Mouse (Mus musculus): ENCODE data around the gene Thbs4.

The Thbs4 gene

DNA sequence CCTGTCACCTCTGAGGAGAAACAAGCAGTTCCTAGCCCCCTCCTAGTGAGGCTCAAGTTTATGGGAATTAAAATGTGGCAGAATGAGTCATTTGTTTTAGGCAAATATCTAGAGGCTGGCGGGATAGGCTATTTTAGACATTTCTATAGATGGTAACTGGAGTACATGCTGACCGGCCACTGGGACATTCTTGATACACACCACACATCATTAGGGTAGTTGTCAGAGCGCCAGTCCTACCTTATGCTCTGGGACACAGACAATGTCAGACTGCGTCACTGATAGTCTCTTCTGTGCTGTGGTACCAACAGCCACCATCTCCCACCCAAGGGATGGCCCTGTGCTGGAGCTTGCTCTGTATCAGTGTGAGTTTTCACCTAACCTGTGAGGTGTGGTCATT is 35.5 kb downstream of the Thbs4 start:
- no peak for DNase-seq

DNA sequence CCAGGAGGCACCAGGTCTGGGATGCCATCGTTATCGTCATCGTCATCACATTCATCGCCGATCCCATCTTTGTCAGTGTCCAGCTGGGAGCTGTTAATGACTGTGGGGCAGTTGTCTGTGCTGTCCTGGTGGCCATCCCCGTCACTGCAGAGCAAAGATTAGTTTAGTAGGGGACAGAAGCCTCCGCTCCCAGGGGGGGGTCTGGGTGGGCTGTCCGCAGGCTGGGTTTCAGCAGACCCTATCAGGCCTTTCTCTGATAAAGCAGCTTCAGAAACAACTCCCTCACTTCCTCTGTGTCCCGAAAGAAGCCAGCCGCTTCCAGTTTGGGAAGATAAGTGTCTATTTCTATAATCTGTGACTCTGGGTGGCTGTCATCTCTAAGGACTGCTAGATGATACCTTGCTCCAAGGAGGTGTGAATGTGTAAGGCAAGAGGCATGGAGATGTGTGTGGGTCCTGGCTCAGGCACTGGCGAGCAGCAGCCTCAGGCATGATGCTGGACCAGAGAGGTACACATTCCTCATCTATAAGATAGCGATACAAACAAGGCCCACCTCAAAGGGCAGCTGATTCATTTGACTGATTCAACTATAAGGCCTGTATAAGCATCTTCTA is 36.5 kb downstream of the Thbs4 start:
- no peak for DNase-seq

DNA sequence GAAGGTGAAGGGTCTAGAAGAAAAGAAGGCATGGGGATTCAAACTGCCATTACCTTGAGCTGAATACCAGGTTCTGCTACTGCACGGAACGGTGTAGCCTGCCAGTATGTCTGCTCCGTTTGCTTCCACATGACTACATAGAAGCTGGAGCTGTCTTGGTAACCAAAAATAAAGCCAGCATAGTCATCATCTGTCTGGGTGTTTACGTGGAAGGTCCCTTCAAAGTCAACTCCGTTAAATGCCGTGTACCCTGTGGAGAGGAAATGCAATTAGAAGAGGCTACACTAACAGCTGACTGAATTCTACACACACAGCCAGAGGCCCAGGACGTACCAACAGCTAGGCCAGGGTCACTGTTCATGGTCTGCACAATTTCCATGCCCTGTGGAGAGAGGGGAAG is 39.6 kb downstream of the Thbs4 start:
- no peak for DNase-seq

DNA sequence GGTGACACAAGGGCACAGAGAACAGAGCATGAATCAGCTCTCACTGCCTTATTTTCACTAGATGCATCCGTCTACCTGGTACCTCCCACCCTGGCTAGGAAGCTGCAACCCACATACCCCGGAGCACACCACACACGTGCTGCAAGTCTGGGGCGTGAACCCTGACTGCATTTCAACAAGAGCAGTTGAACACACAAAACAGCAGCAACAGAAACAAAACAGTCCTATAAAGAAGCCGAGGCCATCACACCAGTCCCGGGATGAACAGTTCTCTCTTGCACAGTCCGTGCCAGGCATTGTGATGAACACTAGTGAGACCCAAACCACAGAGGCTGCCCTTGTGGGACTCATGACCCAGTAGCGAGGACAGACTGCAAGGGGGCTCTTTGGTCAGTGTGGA is 40.9 kb downstream of the Thbs4 start:
- no peak for DNase-seq

DNA sequence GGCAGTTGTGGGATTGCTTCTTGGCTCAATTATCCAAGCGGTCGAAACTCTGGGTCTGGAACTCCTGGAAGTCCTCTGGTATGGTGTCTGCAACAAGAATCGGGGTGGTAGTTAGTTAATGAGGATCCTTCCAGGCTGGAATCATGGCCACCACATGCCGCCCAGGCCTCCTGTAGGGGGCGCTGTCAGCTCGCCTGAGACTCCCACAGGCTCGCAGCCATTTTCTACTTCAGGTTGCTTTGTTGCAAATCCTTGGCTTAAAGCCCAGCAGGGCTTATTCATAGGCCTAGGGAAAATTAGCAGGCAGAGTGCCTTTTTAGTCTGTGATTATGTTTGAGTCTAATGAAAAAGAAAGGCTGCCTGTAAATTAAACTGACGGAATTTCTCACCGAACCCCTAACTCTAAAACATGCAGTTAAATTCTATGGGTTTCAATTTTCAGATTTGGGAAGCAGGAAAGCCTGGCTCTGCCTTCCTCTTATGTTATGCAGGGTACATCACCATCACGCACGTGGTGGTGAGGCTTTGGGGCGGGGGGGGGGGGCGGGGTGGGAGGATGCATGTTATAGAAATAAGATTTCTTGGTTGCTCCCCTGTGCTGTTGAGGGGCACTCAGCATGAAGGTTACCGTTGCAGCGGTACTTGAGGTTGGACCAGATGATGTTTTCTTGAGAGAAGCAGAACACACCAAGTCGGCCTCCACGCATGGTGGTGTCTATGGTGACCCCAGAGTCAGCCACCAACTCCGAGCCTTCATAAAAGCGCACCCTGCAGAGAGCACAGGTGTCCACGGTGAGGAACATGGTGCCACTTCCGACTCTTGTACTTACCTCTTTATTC is 42.7 kb downstream of the Thbs4 start:
- DNase-seq, result peak; percentile 57

DNA sequence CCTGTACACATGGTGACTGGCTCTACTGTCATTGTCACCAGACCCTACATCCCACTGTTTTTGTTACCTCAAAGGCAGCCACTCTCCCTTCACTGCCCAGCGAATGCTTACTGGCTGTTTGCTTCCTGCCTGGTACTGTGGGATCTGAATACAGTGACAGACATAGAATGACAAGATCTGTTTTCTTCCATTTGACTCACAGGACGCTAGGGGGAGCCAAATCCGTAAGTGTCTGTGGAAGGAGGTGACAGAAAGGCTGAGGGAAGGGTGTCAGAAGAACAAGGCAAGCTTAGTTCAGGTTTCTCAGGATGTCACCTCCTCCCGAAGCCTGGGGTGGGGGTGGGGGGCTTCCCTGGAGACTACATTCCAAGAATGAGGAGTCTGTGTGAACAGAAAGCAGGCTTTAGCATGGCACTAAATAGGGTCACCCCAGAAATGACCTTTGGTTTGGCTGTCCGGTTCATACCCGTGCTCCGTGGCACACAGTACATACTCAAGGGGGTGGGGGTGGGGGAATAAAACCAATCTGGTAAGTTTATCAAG is 43.6 kb downstream of the Thbs4 start:
- DNase-seq, result peak; percentile 61

DNA sequence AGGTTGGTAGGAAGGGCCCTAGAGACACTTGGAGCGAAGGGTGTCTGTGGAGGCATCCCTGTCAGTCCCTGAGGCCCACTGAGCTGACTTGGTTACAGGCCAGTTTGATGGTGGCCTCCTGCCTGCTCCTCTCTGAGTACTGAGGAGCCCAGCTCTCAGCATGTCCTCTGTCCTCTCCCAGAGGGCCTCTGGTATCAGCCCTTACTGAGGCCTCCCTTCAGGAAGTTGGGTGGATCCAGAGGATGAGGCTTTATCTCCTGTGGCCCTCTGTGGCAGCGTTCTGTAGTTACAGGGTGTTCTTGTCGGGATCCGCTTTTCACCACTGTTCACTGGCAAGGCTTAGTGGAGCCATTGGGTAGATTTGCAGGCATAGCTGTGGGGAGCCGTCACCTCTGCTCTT is 51.3 kb downstream of the Thbs4 start:
- no peak for DNase-seq

DNA sequence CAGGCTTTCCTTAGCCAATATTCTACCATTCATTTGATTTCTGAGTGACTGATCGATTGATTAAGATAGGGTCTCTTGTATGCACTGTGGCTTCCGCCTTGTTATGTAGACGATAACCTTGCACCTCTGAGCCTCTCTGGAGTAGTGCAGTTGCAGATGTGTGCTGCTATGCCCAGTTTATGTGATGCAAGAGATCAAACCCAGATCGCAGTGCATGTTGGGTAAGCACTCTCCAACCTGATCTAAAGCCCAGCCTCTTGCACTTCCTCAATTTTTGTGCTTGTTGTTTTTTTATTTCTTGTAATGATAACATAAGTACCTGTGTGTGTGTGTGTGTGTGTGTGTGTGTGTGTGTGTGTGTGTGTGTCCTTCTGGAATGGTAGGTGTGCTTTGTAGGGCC is 51.7 kb downstream of the Thbs4 start:
- no peak for DNase-seq

DNA sequence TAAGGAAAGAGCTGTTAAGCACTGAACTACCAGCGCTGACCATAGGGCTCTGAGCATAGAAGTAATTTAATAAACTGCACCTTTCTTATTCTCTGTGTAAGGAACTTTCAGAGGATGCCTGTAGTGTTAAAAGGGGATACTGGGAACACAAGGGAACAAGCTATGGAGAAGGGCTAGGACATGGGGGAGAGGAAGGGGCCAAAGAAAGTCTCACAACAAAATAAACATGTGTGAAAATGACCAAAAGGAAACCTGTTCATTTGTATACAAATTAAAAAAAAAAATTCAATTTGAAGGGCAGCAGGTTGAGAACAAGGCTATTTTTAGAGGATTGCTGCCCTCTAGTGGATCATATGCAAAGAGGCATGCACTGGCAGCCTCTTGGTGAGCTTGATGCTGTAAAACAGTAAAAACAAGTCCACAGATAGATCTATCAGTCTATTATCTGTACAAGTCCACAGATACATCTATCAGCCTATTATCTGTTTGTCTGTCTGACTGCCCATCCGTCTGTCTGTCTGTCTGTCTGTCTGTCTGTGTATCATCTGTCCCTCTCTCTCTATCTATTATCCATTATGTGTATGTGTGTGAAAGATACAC is 53.8 kb downstream of the Thbs4 start:
- DNase-seq, result peak; percentile 27

DNA sequence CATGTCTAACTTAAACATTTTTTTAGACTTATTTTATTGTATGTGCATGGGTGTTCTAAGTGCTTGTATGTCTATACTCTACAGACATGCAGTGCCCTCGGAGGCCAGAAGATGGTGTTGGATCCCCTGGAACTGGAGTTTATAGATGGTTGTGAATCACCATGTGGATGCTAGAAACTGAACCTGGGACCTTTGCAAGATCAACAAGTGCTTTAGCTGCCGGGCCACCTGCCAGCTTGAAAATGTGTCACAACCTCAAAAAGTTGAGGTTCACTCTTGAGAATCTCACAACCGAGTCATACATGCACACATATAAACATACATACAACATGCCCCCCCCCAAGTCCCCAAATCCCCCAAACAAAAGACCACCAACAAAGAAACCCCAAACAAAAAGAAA is 54.8 kb downstream of the Thbs4 start:
- no peak for DNase-seq

DNA sequence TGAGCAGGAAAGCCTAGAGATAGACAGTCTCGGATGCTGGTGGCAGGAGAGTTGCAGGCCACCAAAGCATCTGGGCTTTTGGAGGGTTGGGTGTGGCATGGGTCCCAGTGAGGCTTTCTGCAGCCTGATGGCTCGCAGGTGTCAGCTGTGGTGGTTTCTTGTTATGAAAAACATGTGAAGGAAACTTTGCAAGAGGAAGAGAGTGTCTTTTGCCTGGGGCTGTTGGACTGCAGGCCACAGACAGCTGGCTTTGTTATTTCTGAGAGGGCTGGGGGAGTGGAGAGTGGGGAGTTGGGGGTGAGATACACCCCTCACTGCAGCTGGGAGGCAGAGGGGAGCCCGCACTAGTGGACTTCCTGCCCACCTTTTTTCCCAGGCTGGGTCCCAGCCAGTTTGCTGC is 55.8 kb downstream of the Thbs4 start:
- DNase-seq, result no peak

DNA sequence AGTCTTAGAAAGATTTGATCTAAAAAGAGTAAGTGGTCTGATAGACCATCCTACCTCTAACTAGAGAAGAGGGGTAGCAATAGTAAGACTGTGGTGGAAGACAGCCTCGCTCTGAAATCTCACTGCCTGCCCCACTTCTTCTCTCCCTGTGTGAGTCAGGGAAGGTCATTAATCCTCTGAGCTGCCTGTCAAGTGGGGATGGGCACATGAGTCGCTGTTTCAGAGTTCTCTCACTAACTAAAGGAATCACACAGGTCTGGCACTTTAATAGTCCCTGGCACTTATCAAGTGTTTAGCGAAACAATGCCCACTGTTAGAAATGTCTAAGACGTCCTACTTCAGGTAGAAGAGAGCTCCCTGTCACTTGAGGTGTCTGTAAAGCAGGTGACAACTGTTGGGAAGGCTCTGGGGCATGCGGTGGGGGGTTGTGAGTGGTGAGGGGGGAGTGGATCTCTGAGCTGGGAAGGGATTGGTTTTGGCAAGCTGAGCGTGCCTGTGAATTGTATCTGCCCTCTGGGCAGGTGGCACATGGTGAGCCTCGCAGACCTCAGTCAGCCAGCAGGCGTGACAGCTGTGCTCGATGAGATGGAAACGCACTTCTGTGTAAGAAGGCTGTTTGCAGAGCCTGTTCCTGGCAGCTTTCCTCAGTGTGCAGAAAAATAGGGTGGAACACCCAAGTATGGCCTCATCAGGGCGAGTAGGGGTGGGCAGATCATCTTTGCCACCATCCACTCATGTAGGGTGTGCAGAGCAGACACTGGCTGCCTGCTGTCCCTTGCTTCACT is 57.9 kb downstream of the Thbs4 start:
- DNase-seq, result no peak

DNA sequence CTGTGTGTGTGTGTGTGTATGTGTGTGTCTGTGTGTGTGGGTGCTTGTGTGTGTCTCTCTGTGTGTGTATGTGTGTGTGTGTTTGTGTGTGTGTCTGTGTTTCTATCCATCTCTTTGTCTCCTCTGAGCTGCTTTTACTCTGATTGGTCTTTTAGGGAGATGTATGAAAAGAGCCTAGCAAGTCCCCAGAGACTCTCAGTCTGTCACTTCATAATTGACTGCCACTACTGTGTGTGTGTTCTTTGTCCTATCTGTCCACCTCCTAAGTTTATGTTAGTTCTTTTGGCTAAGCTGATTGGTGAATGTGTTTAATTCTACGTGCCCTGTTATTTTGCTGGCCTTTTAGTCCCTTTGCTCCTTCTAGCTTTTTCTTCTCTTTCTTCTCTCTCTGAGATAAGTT is 58.9 kb downstream of the Thbs4 start:
- no peak for DNase-seq

DNA sequence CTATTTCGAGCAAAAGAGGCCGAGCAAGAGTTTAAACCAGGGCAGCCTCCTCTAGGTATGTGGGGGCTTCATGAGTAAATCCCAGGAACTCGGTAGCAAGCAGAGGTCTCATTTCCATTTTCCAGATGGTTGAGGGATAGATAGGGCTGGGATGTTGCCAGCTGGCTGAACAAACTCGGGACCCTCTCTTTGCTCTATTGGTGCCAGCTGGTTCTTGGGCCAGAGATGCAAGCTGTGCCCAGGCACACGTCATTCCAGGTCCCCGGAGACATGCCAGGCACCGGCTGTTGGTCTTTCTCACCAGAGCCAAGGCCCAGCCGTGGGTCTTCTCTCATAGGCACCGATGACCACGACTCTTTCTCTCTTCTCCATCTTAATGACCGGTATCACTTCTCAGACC is 60.9 kb downstream of the Thbs4 start:
- no peak for DNase-seq

DNA sequence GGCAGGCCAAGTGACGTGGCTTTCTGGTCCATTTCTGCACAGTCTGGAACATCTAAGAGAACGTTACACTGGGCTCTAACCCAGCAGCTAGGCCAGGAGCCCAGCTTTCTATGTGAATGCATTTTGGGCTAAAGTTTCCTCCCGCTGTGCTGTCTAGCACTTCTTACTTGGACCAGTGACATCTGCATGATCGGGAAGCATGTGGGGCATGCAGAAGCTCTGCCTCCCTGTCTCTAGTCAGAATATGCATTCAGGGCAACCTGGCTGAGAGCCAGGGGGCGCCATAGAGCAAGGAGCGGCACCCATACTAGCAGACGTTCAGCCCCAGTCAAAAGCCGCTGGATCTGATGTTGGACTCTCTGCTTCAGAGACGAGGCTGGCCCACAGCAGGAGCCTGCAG is 61.4 kb downstream of the Thbs4 start:
- DNase-seq, result peak; percentile 54

DNA sequence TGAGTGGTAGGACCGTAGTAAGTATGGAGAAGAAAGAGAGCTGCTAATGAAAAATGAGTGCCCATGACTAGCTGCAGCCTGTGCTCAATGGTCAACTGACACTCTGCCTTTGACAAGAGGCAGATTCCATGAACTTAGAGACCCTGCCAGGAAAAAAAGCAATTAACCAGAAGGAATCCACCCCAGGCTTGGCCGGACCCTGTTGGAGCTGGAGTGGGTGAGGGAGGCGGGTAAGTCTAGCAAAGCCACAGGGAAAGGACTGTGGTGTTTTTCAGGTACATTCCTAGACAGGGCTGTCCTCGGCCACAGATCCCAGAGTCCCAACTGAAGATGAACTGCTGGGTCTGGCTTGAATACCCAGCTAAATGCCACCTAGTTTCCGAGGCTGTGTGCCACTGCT is 61.8 kb downstream of the Thbs4 start:
- DNase-seq, result no peak

DNA sequence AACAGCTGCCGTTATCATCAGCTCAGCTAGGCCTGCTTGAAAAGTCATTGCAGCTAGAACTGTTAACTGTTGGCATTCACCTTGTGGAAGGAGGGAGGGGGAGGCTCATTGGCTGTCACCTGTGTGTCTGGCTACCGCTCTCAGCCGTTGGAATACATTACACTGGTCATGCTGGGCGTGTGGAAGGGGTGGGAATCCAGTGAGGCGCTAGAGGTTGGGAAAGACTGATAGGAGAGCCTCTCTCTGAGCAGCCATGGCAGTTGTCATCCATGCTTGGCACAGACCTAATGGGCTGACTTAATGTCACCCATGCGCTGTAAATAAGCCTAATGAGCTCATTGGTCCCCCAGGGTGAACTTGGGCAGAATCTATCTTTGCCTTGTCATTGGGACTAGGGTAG is 62.8 kb downstream of the Thbs4 start:
- DNase-seq, result no peak

DNA sequence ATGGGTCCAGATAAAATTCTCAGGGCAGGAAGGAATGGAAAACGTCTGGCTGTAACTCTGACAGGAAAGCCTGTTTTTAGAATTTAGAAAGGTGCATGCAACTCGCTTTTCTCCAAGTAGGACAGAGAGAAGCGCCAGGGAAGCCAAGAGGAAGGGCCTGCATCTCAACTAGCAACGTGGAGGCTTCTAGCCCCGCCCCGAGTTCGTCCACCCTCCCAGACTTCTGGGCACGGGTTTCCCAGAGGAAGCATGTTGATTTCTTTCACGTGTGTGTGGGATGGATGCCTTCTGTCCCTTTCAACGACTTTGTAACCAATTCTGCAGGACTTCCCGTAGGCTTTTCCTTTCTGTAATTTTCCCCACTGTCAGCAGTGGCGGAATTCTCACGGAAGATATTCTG is 64.8 kb downstream of the Thbs4 start:
- DNase-seq, result no peak

DNA sequence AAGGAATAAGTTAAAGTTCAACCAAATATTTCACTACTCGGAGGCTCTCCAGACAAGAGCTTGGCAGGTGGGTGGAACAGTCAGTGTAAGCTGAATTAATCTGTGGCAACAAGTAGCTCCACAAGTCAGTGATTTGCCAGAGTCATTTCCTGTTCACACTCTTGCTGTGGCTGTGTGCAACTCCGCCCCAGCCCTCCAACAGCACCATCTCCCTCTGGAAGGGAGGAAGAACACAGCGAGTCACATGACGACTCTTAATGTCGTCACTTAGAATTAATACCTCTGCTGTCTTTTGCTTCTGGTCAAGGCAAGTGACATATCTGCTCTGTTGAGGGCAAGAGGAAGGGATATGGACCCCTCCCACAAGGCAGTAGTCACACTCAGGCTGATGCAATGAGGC is 72.2 kb downstream of the Thbs4 start:
- no peak for DNase-seq

DNA sequence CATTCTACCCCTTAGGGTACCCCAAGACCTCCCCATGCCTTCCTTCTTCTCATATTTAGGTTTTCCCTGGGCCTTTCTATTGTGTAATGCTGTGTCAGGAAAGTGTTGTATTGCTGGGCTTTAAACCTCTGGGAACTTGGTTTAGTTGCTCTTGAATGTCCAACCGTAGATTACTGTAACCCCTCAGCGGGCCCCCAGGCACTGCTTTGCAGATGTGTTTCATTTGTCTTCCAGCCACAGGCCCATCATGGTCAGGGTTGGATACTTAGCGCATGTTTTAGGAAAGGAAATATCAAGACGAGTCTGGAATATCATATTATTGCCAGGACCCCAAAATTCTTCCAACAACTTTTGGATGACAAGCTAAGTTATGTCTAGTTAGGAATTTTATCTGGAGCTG is 73.6 kb downstream of the Thbs4 start:
- no peak for DNase-seq

DNA sequence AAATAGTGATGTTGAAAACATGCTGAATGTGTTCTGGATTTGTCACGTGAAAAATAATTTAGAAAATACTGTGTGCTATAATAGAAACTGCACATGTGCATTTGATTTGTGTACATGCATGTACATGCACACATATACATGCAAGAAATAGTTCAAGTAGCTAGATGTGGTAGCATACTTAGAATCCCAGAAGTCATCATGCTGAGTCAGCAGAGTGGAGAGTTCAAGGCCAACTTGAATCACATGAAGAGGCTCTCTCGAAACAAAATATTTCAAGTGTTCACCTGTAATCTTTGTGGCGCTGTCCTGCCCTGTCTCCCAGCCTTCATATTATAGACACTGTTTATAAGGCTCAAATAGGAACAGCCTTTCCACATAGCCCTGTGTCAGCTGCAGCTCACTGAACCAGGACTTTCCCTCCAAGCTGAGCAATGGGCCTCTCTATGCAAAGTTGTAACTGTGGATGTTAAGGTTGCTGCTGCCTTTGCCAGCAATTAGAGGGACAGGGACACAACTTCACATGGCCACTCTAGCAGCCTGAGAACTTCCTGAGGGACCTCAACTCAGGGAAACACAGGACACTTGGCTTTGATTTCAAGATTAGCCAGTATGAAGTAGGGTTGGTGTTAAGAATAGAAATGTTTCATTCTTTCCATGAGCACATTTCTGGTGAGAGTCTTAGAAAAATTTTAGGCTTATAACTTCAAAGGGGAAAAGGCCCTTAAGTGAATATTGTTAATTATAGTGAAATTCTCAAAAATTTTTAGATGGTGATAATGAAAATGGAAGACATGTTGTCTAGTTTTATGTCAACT is 76.6 kb downstream of the Thbs4 start:
- no peak for DNase-seq

DNA sequence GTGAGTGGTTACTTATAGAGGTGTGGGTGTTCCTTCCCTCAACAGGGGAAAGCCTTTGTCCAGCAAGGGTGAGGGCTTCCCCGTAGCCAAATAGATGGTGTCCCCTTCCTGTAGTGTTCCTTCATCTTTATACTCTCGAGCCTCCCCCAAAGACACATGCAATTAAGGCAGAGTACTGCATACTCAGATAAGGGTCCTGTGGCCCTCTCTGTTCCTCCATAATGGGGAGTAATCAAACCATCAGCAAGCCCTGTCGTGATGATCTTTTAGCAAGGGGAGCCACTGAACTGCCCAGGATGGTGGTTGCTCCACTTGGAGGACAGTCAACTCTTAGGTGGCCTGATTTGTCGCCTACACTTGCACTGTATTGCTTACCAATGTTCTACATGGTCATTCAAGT is 82.0 kb downstream of the Thbs4 start:
- no peak for DNase-seq
